Mouse (Mus musculus): Measurements from ENCODE around the gene C1qtnf4. TPM values are rescaled to one million over a fixed set of nuclear protein-coding genes. Genes with fewer than 3 reads are reported as not detected.
"Not testable (repeated sequence)": the region's sequence is repeated elsewhere in the genome, so short reads cannot be mapped to it uniquely, and the experiment has no call there.

Gene C1qtnf4
- polyA plus RNA-seq, 1 experiment from 2014 or later = 4.4 TPM

GRCm38 (mm10) chr2:90886436-90886835, 776 bp downstream of the C1qtnf4 start:
- no peak for DNase-seq
- no peaks in the 10 kb centered on the region for H3K36me3 ChIP-seq
- H3K27ac ChIP-seq = no peak overlapping the region
- 32% methylated on average over 6 of the region's 6 CpGs for WGBS (ENCODE audit: insufficient replicate concordance)
- H3K4me1 ChIP-seq (replicated peaks) = peaks cover 42% of the 10 kb centered on the region
- no peak for ATAC-seq (ENCODE audit: low read depth)
- no peak overlapping the region for H3K4me3 ChIP-seq (replicated peaks)
- H3K27me3 ChIP-seq = peaks cover 95% of the 10 kb centered on the region
- no peak overlapping the region for H3K4me2 ChIP-seq
- no peak overlapping the region for H3K9ac ChIP-seq
- 0 out of 2 replicates have a peak, but pooled peaks cover 3% of the 10 kb centered on the region for H3K9me3 ChIP-seq (replicated peaks)

GRCm38 (mm10) chr2:90887627-90888026, 2.0 kb downstream of the C1qtnf4 start:
- Histone ChIP-seq H3K27me3 (peaks cover 92% of the 10 kb centered on the region), H3K4me1 (replicated peaks) (peaks cover 54% of the 10 kb centered on the region)
- no peak for DNase-seq

GRCm38 (mm10) chr2:90889550-90890548, 4.2 kb downstream of the C1qtnf4 start:
- Histone ChIP-seq H3K4me1 (replicated peaks) (peaks cover 77% of the 10 kb centered on the region), H3K27me3 (peaks cover 69% of the 10 kb centered on the region), H3K36me3 (peaks cover 11% of the 10 kb centered on the region; the same call in 1 of the 2 replicates), H3K27ac (peak overlapping the region; percentile 95), H3K9ac (peak overlapping the region; percentile 77), H3K9me3 (replicated peaks) (no peaks in the 10 kb centered on the region), H3K4me3 (replicated peaks) (peak overlapping the region; percentile 72), H3K4me2 (peak overlapping the region; percentile 95)
- WGBS (ENCODE audit: insufficient replicate concordance) = 7% methylated on average over 133 of the region's 133 CpGs
- DNase-seq (peak; percentile 63), ATAC-seq (ENCODE audit: low read depth) (peak; percentile 67)

More at GRCm38 (mm10) chr2:90887627-90888026, 2.0 kb downstream of the C1qtnf4 start:
- Histone ChIP-seq H3K4me3 (replicated peaks) (no peak overlapping the region), H3K36me3 (0 out of 2 replicates have a peak, but pooled peaks cover 4% of the 10 kb centered on the region), H3K27ac (no peak overlapping the region), H3K9ac (no peak overlapping the region), H3K4me2 (no peak overlapping the region), H3K9me3 (replicated peaks) (0 out of 2 replicates have a peak, but pooled peaks cover 3% of the 10 kb centered on the region)
- WGBS (ENCODE audit: insufficient replicate concordance) = 60% methylated on average over 5 of the region's 5 CpGs
- ATAC-seq (ENCODE audit: low read depth) = no peak

DNA sequence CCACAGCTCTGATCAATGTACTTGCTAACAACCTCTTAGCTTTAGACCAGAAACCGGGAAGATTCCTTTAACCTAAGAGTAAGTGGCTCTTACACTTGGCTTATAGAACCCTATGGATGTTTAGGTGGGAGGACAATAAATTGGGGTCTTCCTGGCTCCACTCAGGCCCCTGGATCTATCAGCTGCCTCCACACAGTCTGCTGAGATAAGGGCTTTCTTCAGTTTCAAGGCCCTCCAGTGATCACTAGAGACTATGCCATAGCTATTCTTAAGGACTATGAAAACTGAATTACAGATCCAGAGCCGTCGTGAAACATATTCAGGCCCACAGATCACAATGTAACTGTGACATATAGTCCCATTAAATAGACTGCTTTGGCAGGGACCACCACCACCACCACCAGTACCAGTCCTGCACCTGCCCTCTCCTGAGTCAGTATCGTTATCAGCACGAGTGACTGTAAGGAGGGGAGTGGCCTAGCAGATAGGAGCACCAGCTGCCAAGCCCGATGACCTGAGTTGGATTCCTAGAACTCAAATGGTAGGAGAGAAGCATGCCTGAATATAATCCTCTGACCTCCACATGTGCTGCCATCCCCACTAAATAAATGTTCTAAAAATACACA, 8.1 kb downstream of the C1qtnf4 start:
- peaks cover 30% of the 10 kb centered on the region for H3K27me3 ChIP-seq
- DNase-seq (peak; percentile 80), ATAC-seq (ENCODE audit: low read depth) (peak; percentile 90)
- H3K4me2 ChIP-seq = peak overlapping the region; percentile 61
- H3K27ac ChIP-seq = peak overlapping the region; percentile 95
- H3K4me1 ChIP-seq (replicated peaks) = peaks cover 83% of the 10 kb centered on the region
- WGBS (ENCODE audit: insufficient replicate concordance) = 35% methylated on average over 6 of the region's 6 CpGs
- H3K36me3 ChIP-seq = peaks cover 49% of the 10 kb centered on the region
- no peak overlapping the region; the same call in 1 of the 2 replicates for H3K4me3 ChIP-seq (replicated peaks)
- peak overlapping the region; percentile 68 for H3K9ac ChIP-seq
- no peaks in the 10 kb centered on the region for H3K9me3 ChIP-seq (replicated peaks)

GRCm38 (mm10) chr2:90894299-90894677, 8.6 kb downstream of the C1qtnf4 start:
- peaks cover 54% of the 10 kb centered on the region for H3K36me3 ChIP-seq
- H3K27ac ChIP-seq = peak overlapping the region; percentile 95
- peaks cover 25% of the 10 kb centered on the region for H3K27me3 ChIP-seq
- peak; percentile 9; the same call in 1 of the 2 replicates for ATAC-seq (ENCODE audit: low read depth)
- H3K4me1 ChIP-seq (replicated peaks) = peaks cover 78% of the 10 kb centered on the region
- H3K9me3 ChIP-seq (replicated peaks); DNase-seq; H3K4me3 ChIP-seq (replicated peaks): not testable (repeated sequence)
- WGBS (ENCODE audit: insufficient replicate concordance) = 26% methylated on average over 3 of the region's 3 CpGs
- H3K9ac ChIP-seq = peak overlapping the region; percentile 68
- peak overlapping the region; percentile 61 for H3K4me2 ChIP-seq

GRCm38 (mm10) chr2:90903398-90903797, 17.7 kb downstream of the C1qtnf4 start:
- Histone ChIP-seq H3K4me2 (peak overlapping the region; percentile 79), H3K27ac (peak overlapping the region; percentile 83), H3K9me3 (replicated peaks) (no peaks in the 10 kb centered on the region), H3K27me3 (no peaks in the 10 kb centered on the region), H3K9ac (peak overlapping the region; percentile 88), H3K4me3 (replicated peaks) (peak overlapping the region; percentile 74), H3K36me3 (peaks cover 61% of the 10 kb centered on the region), H3K4me1 (replicated peaks) (peaks cover 44% of the 10 kb centered on the region)
- DNase-seq (no peak), ATAC-seq (ENCODE audit: low read depth) (no peak)
- WGBS (ENCODE audit: insufficient replicate concordance) = 71% methylated on average over 2 of the region's 2 CpGs

GRCm38 (mm10) chr2:90904076-90904855, 18.6 kb downstream of the C1qtnf4 start, which contains the start of the genes Kbtbd4 and Ndufs3:
TSS of gene Kbtbd4 (plus strand) at chr2:90904740.
TSS of gene Ndufs3 (minus strand) at chr2:90904827.
- peak within 1 kb of the TSS; percentile 74 for H3K4me3 ChIP-seq (replicated peaks)
- H3K9ac ChIP-seq = peak within 1 kb of the TSS; percentile 88
- WGBS (ENCODE audit: insufficient replicate concordance) = under 1% methylated on average over 43 of the region's 43 CpGs
- H3K27me3 ChIP-seq = no peaks in the 10 kb centered on the region
- no peaks in the 10 kb centered on the region for H3K9me3 ChIP-seq (replicated peaks)
- H3K27ac ChIP-seq = peak within 1 kb of the TSS; percentile 83
- ATAC-seq (ENCODE audit: low read depth) = peak; percentile 91
- DNase-seq = peak; percentile 83
- peak within 1 kb of the TSS; percentile 79 for H3K4me2 ChIP-seq
- H3K4me1 ChIP-seq (replicated peaks) = peaks cover 44% of the 10 kb centered on the region
- H3K36me3 ChIP-seq = peaks cover 61% of the 10 kb centered on the region

GRCm38 (mm10) chr2:90904856-90905224, 19.2 kb downstream of the C1qtnf4 start:
- Histone ChIP-seq H3K9ac (peak overlapping the region; percentile 88), H3K36me3 (peaks cover 62% of the 10 kb centered on the region), H3K27ac (peak overlapping the region; percentile 83), H3K9me3 (replicated peaks) (no peaks in the 10 kb centered on the region), H3K4me3 (replicated peaks) (peak overlapping the region; percentile 74), H3K27me3 (no peaks in the 10 kb centered on the region), H3K4me2 (peak overlapping the region; percentile 79), H3K4me1 (replicated peaks) (peaks cover 44% of the 10 kb centered on the region)
- DNase-seq (no peak), ATAC-seq (ENCODE audit: low read depth) (peak; percentile 52)
- WGBS (ENCODE audit: insufficient replicate concordance) = 1% methylated on average over 21 of the region's 21 CpGs

DNA sequence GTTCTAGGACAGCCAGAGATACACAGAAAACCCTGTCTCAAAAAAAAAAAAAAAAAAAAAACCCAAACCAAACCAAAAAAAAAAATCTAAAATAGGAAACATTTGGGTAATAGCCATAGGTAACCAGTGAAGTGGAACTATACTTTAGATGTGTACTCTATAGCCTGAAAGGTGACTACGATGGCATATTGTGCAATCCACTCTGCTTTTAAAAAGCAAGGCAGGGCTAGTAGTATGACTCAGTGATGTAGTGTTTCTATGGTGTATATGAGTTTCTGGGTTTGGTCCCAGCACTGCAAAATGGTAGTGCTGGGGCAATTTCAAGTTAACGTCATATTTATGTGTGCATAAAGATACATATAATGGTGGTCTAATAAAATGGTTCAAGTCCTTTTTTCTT, 21.1 kb downstream of the C1qtnf4 start:
- 74% methylated on average over 2 of the region's 2 CpGs for WGBS (ENCODE audit: insufficient replicate concordance)
- H3K4me1 ChIP-seq (replicated peaks) = peaks cover 44% of the 10 kb centered on the region
- H3K36me3 ChIP-seq = peaks cover 63% of the 10 kb centered on the region

GRCm38 (mm10) chr2:90910861-90911260, 25.2 kb downstream of the C1qtnf4 start:
- H3K36me3 ChIP-seq = peaks cover 75% of the 10 kb centered on the region
- DNase-seq = no peak
- WGBS (ENCODE audit: insufficient replicate concordance) = 39% methylated on average over 1 of the region's 1 CpGs

More for the DNA sequence above, 21.1 kb downstream of the C1qtnf4 start:
- Histone ChIP-seq H3K9ac (no peak overlapping the region), H3K9me3 (replicated peaks) (no peaks in the 10 kb centered on the region), H3K4me3 (replicated peaks) (no peak overlapping the region), H3K27ac (no peak overlapping the region), H3K27me3 (no peaks in the 10 kb centered on the region), H3K4me2 (no peak overlapping the region)
- DNase-seq (no peak), ATAC-seq (ENCODE audit: low read depth) (no peak)

More at GRCm38 (mm10) chr2:90910861-90911260, 25.2 kb downstream of the C1qtnf4 start:
- no peak overlapping the region for H3K9ac ChIP-seq
- no peak for ATAC-seq (ENCODE audit: low read depth)
- no peak overlapping the region for H3K4me2 ChIP-seq
- H3K9me3 ChIP-seq (replicated peaks) = no peaks in the 10 kb centered on the region
- peaks cover 32% of the 10 kb centered on the region for H3K4me1 ChIP-seq (replicated peaks)
- no peaks in the 10 kb centered on the region for H3K27me3 ChIP-seq
- H3K4me3 ChIP-seq (replicated peaks) = no peak overlapping the region
- no peak overlapping the region for H3K27ac ChIP-seq

Data from liver, embryonic 13.5 days (tissue).